Mouse (Mus musculus) liver, adult 2 months (tissue): ENCODE measurements around the gene Nme7.

Experiments
- CTCF ChIP-seq: fragments of 200-500 bp; IDR thresholded peaks from 2 replicates; pipeline ENCODE4 v1.5.1; 2011; ENCODE audit warnings: low read depth, low read length, control low read depth
- POLR2A ChIP-seq: fragments of 200-500 bp; IDR thresholded peaks from 2 replicates; pipeline ENCODE4 v1.6.1; 2011; ENCODE audit warnings: low read length, control low read depth; ENCODE audit not compliant: insufficient read depth; ENCODE audit errors: extremely low read depth

DNA sequence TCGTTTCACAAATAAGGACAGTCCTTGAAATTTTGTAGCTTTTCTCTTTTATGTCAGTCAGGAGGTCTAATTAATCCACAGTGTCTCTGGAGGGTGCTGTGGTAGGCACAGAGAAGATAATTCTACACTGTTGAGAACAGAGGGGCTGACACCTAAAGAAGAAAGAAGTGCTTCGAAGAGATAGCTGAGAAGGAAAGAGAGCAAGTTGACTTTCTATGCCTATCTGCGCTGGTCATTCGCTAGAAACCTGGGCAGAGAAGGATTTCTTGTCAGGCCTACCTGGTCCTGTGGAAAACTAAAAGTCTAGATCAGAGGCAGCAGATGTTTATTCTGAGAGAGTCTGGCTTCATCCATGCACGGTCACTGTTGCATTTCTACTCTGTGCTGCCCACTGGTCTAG, 10.2 kb downstream of the Nme7 start:
- TF ChIP-seq CTCF (no peak), POLR2A (no peak)
